Mouse (Mus musculus): ENCODE data around the gene Card11. TPM values are rescaled to one million over a fixed set of nuclear protein-coding genes. Genes with fewer than 3 reads are reported as not detected.

Gene Card11
- polyA plus RNA-seq, 1 experiment = 1.8 TPM

DNA sequence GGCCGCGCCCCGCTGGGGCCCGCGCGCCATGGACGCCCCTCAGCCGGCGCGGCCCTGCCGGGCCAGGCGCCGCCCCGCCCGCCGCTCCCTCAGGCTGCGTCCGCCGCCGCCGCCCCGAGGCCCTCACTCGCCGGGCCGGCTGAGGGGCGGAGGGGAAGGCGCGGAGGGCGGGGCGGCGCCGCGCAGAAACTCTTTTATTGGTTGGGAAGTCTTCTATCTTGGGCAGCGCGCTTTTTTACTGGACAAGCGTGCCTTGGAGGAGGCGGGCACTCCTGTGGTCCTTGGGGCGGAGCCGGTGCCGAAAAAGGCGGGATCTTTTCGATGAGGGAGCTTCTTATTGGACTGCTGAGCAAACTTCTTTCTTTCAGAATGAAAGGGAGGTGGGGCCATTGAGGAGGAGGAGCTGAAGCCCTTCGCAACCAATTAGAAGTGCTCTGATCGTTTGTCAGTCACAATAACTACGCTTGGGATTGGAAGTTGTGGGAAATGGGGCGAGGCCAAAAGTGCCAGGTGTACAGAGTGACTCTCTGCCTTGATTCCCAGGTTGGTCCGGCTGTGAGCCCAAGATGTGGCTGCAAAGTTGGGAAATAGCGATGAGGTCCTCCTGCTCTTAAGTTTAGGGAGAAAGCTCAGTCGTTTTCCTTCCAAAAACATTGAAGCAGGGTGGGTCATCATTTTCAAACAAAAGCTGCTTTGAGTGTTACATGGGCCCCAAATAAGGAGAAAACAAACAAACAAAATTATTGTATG lies 169.9 kb downstream of the Card11 start, which contains the start of gene Gna12:
TSS of gene Gna12 (minus strand) at position 118 of the 750 bp plus-strand sequence.
- Histone ChIP-seq H3K4me1 (peaks cover 60% of the 10 kb centered on the region), H3K36me3 (replicated peaks; ENCODE audit: low read length) (peaks cover 4% of the 10 kb centered on the region), H3K27me3 (replicated peaks) (peaks cover under 1% of the 10 kb centered on the region), H3K4me3 (replicated peaks) (peak within 1 kb of the TSS; percentile 99), H3K9me3 (no peaks in the 10 kb centered on the region)
- TF ChIP-seq GATA1 (IDR thresholded peaks at IDR 0.05; ENCODE audit: borderline replicate concordance, low read length) (no peak), FLI1 (IDR thresholded peaks at IDR 0.05; ENCODE audit: low read length) (no peak)

GRCm38 (mm10) chr5:140829911-140830294 lies 170.5 kb downstream of the Card11 start:
- no peaks in the 10 kb centered on the region for H3K27me3 ChIP-seq (replicated peaks)
- H3K4me3 ChIP-seq (replicated peaks) = peak overlapping the region; percentile 99
- TF ChIP-seq GATA1 (IDR thresholded peaks at IDR 0.05; ENCODE audit: borderline replicate concordance, low read length) (no peak), FLI1 (IDR thresholded peaks at IDR 0.05; ENCODE audit: low read length) (no peak)
- peaks cover 61% of the 10 kb centered on the region for H3K4me1 ChIP-seq
- H3K36me3 ChIP-seq (replicated peaks; ENCODE audit: low read length) = peaks cover 7% of the 10 kb centered on the region
- H3K9me3 ChIP-seq = no peaks in the 10 kb centered on the region

DNA sequence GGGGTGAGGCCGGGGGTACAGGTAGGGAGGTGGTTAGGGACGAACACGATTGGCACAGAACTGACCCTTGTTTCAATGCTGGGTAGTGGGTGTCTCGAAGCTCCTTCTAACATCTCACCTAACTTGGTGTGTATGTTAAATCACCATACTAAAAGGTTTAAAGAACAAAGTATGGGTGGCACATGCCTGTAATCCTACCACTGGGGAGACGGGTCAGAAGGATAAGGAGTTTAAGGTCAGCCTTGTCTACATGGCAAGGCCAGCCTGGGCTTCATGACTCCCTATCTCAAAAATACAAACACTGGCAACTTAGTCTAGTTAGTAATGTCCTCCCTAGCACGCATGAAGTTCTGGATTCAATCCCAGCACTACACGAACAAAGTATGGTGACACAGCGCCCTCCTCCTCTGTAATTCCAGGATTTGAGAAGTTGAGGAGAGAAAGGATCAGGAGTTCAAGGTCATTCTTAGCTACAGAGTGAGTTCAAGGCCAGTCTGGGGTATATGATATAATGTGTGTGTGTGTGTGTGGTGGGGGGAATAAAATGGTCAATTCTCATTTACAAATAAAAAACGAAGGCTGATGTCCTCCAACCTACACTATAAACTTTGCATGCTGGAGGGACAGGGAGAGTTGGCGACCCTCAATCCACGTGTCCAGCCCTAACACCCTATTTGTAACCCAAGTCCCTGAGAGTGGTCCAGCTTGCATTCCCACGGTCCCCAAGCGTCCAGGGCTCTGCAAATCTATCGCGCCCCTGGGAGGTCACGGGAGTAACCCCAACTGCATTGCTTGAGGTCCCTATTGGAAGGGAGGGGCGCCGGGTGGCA lies 171.1 kb downstream of the Card11 start:
- H3K9me3 ChIP-seq = no peaks in the 10 kb centered on the region
- TF ChIP-seq GATA1 (IDR thresholded peaks at IDR 0.05; ENCODE audit: borderline replicate concordance, low read length) (no peak), FLI1 (IDR thresholded peaks at IDR 0.05; ENCODE audit: low read length) (no peak)
- H3K4me3 ChIP-seq (replicated peaks) = peak overlapping the region; percentile 99
- H3K36me3 ChIP-seq (replicated peaks; ENCODE audit: low read length) = peaks cover 7% of the 10 kb centered on the region
- H3K27me3 ChIP-seq (replicated peaks) = no peaks in the 10 kb centered on the region
- peaks cover 62% of the 10 kb centered on the region for H3K4me1 ChIP-seq

DNA sequence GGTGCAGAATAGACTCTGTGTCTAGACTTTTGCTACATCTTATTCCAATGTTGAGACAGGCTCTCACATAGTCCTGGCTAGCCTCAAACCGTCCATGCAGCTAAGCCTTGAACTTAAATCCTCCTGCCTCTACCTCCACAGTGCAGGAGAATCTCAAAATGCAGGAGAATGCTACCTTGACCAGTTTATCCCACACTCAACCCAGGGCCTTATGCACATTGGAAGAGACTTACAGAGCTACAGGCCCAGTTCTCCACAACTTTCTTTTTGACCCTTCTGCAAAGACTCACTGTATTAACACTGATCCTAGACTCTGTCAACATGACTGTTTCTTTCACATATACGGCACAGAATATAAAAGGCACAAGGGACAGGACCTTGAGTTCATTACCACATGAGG lies 172.0 kb downstream of the Card11 start:
- Histone ChIP-seq H3K9me3 (no peaks in the 10 kb centered on the region), H3K36me3 (replicated peaks; ENCODE audit: low read length) (peaks cover 7% of the 10 kb centered on the region), H3K4me1 (peaks cover 72% of the 10 kb centered on the region), H3K4me3 (replicated peaks) (peak overlapping the region; percentile 69), H3K27me3 (replicated peaks) (no peaks in the 10 kb centered on the region)
- TF ChIP-seq FLI1 (IDR thresholded peaks at IDR 0.05; ENCODE audit: low read length) = no peak
- TF ChIP-seq GATA1 (IDR thresholded peaks at IDR 0.05; ENCODE audit: borderline replicate concordance, low read length) = no peak

- Histone ChIP-seq H3K36me3 (replicated peaks; ENCODE audit: low read length) (peaks cover 7% of the 10 kb centered on the region), H3K4me1 (peaks cover 76% of the 10 kb centered on the region), H3K9me3 (no peaks in the 10 kb centered on the region), H3K4me3 (replicated peaks) (no peak overlapping the region), H3K27me3 (replicated peaks) (no peaks in the 10 kb centered on the region)
- no peak for TF ChIP-seq FLI1 (IDR thresholded peaks at IDR 0.05; ENCODE audit: low read length)
- no peak for TF ChIP-seq GATA1 (IDR thresholded peaks at IDR 0.05; ENCODE audit: borderline replicate concordance, low read length)
Measured at GRCm38 (mm10) chr5:140827896-140828295, 172.5 kb downstream of the Card11 start.

DNA sequence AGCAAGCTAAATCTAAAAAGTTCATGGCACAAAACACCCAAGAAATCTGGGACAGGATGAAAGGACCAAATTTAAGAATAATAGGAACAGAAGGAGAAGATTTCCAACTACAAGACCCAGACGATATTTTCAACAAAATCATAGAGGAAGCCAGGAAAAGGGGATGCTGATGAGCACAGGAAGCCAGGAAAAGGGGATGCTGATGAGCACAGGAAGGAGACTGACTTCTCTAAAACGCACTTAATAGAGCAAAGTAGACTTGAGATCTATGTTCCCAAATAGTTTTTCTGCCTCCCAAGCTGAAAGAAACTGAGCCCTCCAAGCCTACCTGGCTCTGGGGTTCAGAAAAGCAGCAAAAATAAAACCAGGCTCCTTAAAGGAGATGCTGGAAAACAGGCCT lies 173.0 kb downstream of the Card11 start:
- no peak overlapping the region for H3K4me3 ChIP-seq (replicated peaks)

GRCm38 (mm10) chr5:140826796-140827195 lies 173.6 kb downstream of the Card11 start:
- Histone ChIP-seq H3K36me3 (replicated peaks; ENCODE audit: low read length) (peaks cover 9% of the 10 kb centered on the region), H3K4me3 (replicated peaks) (peak overlapping the region; percentile 12), H3K4me1 (peaks cover 87% of the 10 kb centered on the region), H3K27me3 (replicated peaks) (no peaks in the 10 kb centered on the region), H3K9me3 (no peaks in the 10 kb centered on the region)
- TF ChIP-seq GATA1 (IDR thresholded peaks at IDR 0.05; ENCODE audit: borderline replicate concordance, low read length) (no peak), FLI1 (IDR thresholded peaks at IDR 0.05; ENCODE audit: low read length) (no peak)

More for the DNA sequence above, 173.0 kb downstream of the Card11 start:
- H3K9me3 ChIP-seq = no peaks in the 10 kb centered on the region
- H3K36me3 ChIP-seq (replicated peaks; ENCODE audit: low read length) = peaks cover 9% of the 10 kb centered on the region
- H3K27me3 ChIP-seq (replicated peaks) = no peaks in the 10 kb centered on the region
- no peak for TF ChIP-seq FLI1 (IDR thresholded peaks at IDR 0.05; ENCODE audit: low read length)
- no peak for TF ChIP-seq GATA1 (IDR thresholded peaks at IDR 0.05; ENCODE audit: borderline replicate concordance, low read length)
- H3K4me1 ChIP-seq = peaks cover 81% of the 10 kb centered on the region

DNA sequence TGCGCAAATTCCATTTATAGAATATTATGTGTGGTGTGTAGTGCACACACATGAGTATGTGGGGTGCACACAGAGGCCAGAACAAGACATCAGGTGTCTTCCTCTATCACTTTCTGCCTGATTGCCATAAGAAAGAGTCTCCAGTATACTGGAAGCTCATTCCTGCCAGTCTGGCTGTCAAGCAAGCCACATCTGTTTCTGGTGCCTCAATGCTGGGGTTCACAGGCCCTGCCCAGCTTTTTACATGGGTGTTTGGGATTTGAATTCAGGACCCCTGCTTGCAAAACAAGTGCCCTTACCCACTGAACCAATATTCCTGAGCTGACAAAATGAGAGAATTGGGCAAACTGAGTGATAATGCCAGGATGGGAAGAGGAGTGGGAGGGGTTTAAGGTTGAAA lies 174.3 kb downstream of the Card11 start:
- Histone ChIP-seq H3K27me3 (replicated peaks) (no peaks in the 10 kb centered on the region), H3K36me3 (replicated peaks; ENCODE audit: low read length) (peaks cover 9% of the 10 kb centered on the region), H3K4me1 (peaks cover 91% of the 10 kb centered on the region), H3K4me3 (replicated peaks) (no peak overlapping the region), H3K9me3 (no peaks in the 10 kb centered on the region)
- TF ChIP-seq GATA1 (IDR thresholded peaks at IDR 0.05; ENCODE audit: borderline replicate concordance, low read length) (no peak), FLI1 (IDR thresholded peaks at IDR 0.05; ENCODE audit: low read length) (no peak)

GRCm38 (mm10) chr5:140824126-140824525 lies 176.3 kb downstream of the Card11 start:
- Histone ChIP-seq H3K4me1 (peaks cover 96% of the 10 kb centered on the region), H3K9me3 (no peaks in the 10 kb centered on the region)

DNA sequence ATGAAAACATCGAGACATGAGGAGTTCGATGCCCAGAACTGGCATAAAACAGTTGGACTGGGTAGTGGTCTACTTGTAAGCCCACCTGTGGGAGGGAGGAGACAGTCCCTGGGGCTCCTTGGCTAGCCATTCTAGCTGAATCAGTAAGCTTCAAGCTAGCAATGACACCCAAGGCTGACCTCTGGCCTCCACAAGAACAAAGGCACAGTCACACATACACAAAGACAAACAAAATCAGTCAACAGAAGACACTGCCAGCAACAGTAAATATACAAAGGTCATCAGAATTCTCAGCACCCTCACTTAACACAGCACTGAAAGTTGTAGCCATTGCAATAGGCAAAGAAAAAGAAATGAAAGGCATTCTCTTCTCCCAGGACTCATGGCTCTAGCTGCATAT lies 177.0 kb downstream of the Card11 start:
- H3K27me3 ChIP-seq (replicated peaks) = no peaks in the 10 kb centered on the region
- peaks cover 16% of the 10 kb centered on the region for H3K36me3 ChIP-seq (replicated peaks; ENCODE audit: low read length)
- no peak overlapping the region for H3K4me3 ChIP-seq (replicated peaks)
- H3K4me1 ChIP-seq = peaks cover 96% of the 10 kb centered on the region
- no peaks in the 10 kb centered on the region for H3K9me3 ChIP-seq
- TF ChIP-seq FLI1 (IDR thresholded peaks at IDR 0.05; ENCODE audit: low read length) = no peak
- TF ChIP-seq GATA1 (IDR thresholded peaks at IDR 0.05; ENCODE audit: borderline replicate concordance, low read length) = no peak

More at GRCm38 (mm10) chr5:140824126-140824525, 176.3 kb downstream of the Card11 start:
- H3K36me3 ChIP-seq (replicated peaks; ENCODE audit: low read length) = peaks cover 16% of the 10 kb centered on the region
- TF ChIP-seq GATA1 (IDR thresholded peaks at IDR 0.05; ENCODE audit: borderline replicate concordance, low read length) = no peak
- TF ChIP-seq FLI1 (IDR thresholded peaks at IDR 0.05; ENCODE audit: low read length) = no peak
- H3K27me3 ChIP-seq (replicated peaks) = no peaks in the 10 kb centered on the region
- H3K4me3 ChIP-seq (replicated peaks) = no peak overlapping the region

Other genes with a start within 250 kb of the Card11 start
- 53.6 and 62.1 TPM in 2 replicates for gene Gna12, start 170.2 kb downstream of the Card11 start, polyA plus RNA-seq (2012; ENCODE audit: insufficient read depth, low replicate concordance)
- gene Sdk1, start 240.9 kb upstream of the Card11 start, polyA plus RNA-seq (2012; ENCODE audit: insufficient read depth, low replicate concordance) = not detected in 2 replicates